Mouse (Mus musculus): Measurements from ENCODE around the gene C2cd4c. TPM values are rescaled to one million over a fixed set of nuclear protein-coding genes. Genes with fewer than 3 reads are reported as not detected.
A peak's percentile ranks its signal among the peaks of the same experiment; 100 is the strongest.

Gene C2cd4c
- 10 to 100 TPM; 14.6 to 14.8 TPM for total RNA-seq (2021)

DNA sequence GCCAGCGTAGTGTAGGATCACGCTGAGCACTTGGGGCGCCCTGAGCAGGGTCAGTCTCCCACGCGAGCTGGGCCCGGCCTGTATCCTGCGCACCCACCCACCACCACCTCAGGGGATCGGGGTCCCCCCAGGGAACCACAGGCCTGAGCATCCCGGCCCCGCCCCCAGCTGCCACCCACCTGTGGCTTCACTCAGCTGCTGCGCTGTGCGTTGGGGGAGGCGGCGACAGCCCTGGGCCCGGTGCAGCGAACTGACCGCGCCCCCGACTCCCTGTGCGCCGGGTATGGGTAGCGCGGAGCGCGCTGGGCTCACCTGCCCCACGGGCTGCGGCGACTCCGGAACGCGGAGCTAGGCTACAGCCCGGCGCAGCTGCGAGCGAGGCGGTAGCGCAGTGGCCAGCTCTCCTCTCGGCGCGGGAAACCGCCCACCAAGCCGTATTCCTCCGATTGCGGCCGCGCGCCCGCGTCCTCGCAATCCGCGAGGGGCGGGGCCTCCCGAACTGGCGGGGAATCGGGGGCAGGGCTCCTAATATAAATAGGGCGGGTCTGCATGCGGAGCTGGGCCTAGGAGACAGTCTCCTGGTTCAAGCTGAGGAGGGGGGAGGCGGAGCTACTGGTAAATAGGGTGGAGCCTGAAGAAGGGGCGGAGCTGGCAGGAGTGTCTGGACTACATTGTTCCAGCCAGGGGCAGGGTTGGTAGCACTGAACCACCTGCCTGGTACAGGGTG is at the start of gene C2cd4c:
Gene C2cd4c, minus strand, starts transcription at position 448 of the 727 bp plus-strand sequence.
- DNase-seq, result peak; percentile 75 to 76

DNA sequence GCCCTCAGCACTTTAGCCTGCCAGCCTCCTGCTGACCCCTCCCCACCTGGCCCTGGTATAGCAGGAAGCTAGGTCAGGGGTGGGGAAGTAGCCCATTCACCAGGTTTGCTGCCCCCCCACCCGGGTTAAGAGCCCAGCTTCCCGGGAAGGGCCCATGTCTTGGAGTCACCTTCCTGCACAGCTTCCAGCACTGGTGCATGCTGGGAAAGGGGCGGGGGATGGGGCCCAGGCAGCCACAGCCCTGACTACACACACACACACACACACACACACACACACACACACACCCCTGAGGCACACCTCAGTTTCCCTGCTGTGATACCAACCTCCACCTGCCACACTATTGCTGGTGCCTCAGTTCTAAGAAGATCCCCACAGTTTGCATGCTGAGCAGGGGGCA is 48.0 kb upstream of the C2cd4c start:
- no peak for DNase-seq

DNA sequence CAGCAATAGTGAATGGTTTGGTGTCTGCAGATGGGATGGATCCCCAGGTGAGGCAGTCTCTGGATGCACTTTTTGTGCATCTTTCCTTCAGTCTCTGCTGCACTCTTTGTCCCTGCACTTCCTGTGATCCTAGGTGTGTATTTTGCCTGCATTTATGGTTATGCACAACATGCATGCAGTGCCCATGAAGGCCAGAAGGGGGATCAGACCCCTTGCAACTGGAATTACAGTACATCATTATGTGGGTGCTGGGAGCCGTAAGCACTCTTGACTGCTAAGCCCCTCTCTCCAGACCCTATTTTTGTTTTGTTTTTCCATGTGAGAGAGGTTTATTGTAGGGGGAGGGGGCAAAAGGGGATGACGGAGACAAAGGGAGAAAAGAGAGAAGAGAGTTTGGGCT is 46.5 kb upstream of the C2cd4c start:
- DNase-seq, result no peak

DNA sequence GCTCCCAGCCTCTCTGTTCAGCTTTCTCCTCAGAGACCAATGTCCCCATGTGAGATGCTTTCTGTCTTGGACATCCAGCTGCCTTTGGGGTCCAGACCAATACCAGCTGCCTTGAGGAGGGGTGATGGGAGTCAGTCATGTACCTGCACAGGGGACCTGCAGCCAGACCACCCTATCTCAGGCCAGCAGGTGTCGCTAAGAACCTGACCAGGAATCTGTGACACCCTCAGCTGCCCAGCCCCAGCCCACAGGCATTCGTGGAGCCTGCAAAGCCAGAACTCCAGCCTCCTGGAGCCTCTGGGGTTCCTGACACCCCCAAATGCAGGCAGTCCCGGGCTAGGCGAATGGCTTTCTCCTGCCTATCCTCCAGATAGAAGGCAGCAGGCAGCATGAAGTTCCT is 45.0 kb upstream of the C2cd4c start:
- DNase-seq, result no peak

DNA sequence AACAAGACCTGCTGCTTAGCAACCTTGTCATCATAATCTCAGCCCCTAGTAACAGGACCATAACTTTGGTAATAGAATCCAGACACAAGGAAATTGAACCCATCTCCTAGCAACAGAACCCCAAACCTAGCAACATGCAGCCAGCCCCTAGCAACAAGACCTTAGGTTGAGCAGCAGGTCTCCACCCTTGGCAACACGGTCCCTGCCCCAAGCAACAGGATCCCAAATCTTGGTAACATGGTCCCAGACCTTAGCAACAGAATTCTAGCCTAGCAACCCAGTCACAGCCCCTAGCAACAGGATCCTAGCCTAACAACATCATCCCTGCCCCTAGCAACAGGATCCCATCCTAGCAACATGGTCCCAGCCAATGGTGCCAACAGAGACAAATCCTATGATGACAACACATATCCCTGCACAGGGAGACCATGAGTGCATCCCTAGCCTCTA is 41.1 kb upstream of the C2cd4c start:
- DNase-seq, result peak; percentile 62 to 73

DNA sequence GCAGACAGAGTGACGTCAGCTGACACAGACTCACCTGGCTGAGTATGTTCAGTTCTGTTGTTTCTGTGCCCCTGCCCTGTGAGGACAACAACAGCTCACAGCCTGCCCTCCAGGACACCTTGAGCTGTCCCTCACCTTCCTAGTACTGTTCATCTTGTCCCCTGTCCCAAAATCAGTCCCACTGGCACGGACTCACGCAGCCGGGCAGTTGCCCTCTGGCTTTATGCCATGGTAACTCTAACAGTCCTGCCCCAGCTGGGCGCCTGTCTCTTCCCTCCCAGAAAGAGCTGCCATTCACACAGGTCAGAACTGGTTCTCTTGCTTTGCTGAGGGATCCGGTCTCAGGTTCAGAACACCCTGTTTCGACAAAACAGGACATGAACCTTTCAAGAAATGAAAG is 39.0 kb upstream of the C2cd4c start:
- DNase-seq, result no peak

DNA sequence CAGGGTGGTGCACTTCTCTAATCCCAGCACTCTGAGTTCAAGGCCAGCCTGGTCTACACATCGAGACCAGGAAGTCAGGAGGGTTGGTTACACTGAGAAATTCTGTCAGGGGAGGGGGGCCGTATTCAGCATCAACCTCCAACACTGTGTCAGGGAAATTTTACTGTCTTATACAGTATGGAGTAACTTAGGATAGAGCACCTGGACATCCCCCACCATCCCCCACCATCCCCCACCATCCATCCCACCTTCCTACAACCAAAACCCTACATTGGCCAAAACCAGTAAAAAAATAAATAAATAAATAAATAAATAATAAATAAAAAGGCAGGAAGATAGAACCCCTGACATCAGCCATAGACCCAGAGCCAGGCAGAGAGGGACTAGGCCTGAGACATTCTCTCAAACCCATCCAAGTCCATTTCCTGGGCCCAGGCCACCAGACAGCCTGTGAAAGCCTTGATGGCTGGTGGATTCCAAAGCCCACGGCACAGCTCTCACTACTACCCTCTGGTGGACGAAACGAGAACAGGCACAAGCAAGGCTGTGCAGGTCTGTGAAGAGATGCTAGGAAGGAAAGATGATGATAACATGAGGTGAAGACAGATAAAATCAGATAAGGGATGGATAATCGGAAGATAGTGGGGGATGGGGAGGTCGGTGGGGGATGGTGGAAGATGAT is 35.4 kb upstream of the C2cd4c start:
- DNase-seq, result peak; percentile 66 to 68

DNA sequence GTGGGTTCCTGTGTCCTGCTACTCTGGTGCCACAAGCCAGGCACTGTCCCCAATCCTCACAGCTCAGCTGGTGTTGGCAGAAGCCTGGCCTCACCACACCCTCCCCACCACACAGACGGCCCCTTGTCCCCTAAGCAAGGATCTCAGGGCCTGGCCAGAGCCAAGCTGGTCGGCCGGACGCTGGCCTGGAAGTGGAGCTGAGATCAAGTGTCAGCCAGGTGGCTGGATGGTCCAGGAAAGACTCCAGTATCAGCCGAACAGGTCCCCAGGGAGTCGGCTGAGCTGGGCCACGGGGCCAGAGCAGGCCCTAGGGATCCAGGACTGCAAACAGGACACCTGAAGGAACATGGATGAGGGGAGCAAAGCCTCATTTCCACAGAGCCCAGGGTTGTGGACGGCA is 31.9 kb upstream of the C2cd4c start, which contains the start of gene Odf3l2:
Gene Odf3l2, minus strand, starts transcription at position 28 of the 400 bp plus-strand sequence.
- no peak for DNase-seq

DNA sequence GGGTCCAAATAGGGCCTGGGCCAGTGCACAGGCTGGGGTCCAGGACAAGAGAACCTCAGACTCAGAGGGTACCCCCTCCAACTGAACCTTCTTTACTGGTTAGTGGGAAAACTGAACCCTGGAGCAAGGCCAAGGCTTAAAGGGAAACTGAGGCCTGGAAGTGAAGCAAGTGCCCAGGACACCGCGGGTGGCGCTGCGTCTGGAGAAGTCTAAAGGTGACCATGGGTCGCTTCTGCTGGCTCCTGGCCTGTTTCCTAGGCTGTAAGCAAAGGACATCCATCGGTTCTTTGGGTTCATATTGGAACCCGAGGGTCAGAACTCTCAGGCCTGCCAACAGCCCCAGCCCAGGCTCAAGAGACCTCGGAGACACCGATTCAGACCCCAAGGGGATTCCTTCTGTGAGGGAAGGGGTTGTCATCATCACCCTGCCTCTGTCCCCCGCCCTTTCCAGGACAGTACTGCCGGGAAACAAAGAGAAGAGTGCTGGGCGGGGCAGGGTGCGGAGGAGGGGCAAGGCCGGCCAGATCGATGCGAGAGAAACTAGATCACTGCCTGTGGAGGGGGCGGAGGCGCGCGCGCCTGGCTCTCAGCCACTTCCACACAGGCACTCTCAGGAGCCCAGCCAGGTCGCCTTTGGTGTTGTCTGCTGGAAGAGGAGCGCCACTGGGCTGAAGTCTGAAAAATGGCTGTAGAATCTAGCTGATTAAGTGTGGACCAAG is 24.8 kb upstream of the C2cd4c start:
- DNase-seq, result peak; percentile 51 to 52

DNA sequence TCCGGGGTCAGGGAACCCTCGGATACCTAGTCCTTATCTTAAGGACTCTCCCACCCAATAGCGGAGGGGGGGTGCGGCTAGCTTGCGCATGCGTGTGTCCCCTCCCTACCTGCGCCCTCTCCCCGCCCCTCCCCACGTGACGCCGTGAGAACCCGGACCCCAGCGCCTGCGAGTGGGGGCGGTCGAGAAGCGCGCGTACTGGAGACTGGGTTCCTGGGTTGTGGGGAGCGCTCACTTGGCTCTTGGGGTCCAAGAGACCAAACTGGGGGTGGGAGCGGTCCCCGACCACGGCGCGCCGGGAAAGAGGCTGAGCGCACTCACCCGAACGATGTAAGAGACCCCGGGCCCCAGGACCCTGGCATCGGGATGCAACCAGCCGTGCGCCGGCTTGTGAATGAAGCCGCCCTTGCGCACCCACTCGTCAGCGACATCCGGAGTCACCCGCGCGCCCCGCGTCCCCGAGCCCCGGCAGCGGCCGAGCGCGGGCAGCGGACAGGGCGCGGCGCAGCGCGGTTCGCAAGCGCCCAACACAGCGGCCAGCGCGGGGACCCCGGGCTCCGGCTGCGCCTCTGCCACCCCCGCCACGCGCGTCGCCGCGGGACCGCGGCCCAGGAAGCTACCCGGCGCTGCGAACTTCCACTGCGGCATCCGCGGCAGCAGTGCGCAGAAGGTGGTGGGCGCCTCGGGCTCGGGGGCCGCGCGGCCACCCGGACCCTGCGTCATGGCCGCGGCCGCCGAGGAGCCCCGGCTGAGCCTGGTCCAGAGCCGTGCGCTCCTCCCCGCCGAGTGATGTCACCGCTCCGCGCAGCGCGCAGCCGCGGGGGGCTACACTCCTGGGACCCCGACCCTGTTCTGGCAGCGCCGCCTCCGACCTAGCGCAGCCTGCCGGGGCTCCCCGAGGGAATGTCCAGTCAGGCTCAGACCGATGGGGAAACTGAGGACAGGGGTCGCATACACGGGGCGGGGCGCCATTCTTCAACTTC is 23.6 kb upstream of the C2cd4c start, which contains the start of gene Shc2:
Gene Shc2, minus strand, starts transcription at position 791 of the 983 bp plus-strand sequence.
- DNase-seq, result peak; percentile 82 to 84

DNA sequence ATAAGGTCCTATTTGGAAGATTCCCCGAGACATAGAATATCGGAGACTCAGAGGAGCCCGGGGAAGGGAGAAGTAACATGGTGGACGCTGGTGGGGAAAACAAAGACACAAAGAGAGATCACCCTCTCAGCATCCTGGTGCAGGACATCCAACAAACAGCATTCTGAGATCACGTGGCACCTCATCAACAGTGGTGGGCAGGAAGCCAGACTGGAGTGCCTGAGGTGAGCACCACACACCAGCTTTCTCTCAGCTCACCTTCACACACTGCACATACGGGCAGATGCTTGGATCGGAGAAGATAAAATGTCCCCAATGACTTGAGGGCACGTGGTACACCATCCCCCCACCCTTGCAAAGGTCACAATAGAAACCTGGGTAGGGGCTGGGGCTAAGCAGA is 22.5 kb upstream of the C2cd4c start:
- DNase-seq, result no peak

DNA sequence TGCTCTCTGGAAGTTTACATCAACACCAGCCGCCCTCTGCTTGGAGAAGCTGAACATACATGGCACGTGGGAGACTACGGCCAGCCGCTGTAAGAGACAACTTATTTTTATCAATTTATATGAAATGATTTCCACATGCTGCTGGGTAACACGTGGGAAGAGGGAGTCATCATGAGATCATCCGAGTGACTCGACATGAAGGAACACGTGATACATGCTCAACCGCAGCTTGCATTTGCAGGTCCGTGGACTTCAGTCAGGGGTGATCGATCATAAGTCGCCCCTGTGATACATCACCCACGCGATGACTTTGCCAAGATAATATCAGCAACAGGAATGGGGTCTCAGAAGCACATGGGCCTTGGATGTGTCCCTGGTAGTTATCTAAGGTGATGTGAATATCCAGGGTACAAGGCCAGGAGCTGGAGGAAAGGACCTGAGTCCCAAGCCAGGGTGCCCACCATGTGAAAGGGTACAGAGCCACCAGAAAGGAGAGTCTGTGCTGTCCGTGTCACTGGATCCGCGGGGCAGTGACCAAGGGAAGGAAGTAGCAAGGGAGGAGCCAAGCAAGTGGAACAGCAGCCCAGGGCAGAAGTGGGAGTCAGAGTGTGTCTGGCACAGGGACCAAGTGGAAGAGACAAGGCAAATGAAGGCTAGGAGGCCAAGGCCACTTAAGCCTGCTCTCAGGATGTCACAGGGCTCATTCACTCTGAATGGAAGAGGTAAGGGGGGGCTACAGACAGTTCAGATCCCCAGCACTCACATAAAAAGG is 19.4 kb upstream of the C2cd4c start:
- DNase-seq, result no peak

DNA sequence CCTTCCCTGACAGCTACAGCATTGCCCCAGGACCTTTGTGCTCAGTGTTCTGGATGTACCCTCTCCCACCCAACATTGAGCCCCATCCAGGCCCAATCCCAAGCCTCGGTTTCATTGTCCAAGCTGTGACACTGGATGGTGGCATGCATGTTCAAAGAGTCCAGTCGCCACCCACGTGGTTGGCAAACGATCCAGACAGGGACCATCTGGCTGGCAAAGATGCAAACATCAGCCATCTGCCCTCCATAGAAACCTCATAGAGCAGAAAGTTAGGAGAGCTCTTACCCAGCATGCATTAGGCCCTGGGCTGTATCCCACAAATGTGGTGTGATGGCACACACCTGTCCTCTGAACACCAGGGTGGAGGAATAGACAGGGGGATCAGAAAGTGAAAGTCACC is 17.6 kb upstream of the C2cd4c start:
- DNase-seq, result peak; percentile 56 to 66

DNA sequence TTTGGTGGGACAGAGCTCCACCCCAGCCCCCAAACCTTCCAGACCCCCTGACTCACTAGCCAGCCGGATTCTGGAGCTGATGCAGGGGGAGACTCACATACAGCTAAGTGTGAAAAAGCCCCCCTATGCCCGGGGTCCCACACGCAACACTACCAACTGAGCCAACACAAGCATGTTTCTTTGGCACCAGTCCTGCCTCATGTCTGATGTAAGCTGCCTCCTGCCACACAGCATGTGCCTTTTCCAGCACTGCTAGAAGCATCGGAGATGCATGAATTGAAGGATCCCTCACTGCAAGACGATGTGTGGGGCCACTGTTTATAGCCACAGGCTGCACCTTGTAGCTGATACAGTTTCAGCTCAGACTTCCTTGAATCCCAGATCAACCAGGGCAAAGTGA is 14.6 kb upstream of the C2cd4c start:
- no peak for DNase-seq

DNA sequence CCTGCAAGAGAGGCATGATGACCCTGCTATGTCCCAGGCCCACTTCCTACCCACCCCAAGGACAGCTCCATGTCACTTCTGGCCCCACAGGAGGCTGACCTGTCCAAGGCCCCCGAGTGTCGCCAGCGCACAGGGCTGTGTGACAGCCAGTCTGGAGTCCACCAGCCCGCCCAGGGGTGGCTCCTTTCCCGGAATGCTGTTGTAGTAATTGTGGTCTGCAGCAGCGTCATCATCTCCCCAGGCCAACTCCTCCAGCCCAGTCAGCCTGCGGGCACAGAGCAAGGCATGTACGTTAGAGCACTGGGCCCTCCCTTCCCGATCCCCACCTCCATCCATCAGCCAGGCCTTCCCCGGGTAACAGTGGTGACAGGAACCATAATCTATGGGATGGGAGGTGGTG is 12.3 kb upstream of the C2cd4c start:
- DNase-seq, result no peak

DNA sequence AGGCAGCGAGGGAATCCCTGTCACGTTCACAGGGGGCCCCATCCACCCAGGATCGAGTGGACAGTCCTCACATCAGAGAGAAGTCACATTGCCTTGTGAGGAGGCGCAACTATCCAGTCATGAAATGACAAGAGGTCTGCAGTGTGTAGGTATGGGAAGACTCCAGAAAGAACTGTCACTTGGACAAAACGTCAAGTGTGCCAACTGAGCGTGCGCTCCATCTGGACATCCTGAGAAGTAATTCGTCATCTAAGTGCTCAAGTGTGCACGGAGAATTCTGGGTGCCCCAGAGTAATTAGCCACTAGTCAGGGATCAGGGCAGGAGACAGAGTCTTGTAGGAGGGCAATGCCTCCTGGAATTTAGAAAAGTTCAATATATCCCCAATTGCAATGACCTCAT is 11.6 kb upstream of the C2cd4c start:
- no peak for DNase-seq

DNA sequence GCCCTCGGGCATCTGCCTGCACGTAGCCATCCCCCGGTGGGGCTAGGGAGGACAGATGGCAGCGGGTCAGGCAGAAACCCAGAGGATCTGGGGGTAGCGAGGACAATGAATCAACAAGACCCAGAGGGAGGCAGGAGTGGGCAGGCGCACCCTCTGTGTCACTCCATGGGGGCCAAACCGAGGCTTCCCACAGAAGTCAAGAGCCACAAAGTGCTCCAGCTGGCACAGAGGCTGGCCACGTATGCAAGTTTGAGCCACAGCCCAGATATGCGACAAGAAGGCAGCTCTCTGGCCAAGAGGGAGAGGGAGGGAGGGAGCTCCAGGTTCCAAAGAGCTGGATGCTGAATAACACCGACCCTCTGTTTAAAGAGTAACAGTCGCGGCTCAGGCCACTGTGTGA is 10.1 kb upstream of the C2cd4c start:
- DNase-seq, result no peak

DNA sequence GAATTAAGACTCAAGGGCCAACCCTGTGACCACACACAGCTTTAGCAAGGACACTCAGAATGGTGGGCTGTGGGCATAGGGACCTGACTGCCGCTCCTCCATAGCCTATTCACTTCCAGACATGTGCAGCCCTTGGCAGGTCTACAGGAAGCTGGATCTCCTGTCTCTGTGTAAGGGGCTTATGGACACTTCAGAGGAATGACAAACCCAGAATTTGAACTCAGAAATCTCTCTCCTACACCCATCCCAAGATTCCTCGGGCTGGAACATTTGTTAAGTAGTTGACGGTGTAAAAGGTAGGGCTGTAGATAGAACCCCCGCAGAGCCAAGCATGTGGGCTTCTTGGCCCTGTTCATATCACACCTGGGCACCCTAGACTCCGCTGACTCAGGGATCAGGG is 2.6 kb upstream of the C2cd4c start:
- DNase-seq, result no peak

DNA sequence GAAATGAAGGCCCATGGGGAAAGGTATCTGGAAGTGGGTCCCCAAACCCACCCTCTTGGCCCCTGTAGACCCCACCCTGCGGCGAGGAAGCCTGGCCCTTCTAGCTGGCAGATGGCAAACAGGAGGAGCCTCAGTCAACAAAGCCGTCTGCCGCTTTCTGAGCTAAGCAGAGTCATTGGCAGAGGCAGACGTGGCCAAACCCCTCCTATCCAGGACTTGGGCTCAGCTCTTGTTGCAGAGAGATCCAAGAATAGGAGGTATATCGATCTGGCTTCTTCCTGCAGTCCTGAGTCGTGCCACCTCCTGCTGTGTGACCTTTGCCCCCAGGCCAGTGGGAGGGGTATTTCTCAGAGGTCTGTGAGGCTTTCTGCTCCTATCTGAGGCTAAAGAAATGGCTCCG is 2.0 kb upstream of the C2cd4c start:
- DNase-seq, result no peak

DNA sequence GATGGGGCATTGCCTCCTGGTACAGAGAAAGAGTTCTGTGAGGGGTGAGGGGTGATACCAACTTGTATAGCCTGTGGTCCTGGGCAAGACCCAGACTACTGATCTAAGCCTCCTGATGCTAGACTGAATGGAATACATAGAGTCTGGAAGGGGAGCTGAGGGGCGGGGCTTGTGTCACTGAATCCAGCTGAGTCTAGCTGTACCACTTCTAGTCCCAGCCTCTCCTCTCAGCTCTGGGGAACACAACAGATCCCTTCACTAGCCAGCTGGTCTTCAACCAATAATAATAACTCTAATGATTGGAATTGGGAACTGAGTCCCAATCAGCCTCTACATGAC is 449 bp upstream of the C2cd4c start:
- DNase-seq, result no peak

Data from layer of hippocampus, postnatal 36 days (tissue).